Mouse (Mus musculus) layer of hippocampus, postnatal 25 days (tissue): ENCODE measurements at regions not wholly inside any gene's neighbourhood (a gene's known extent, or its start where the extent isn't known, plus 50 kb on each side); places are given as distances from the start of the nearest gene placed in this dataset.

Experiments
- DNase-seq, 2 experiments: peaks; one replicate each; pipeline ENCODE4 v3.0.0; 2022; ENCODE audit warnings: mixed read lengths in 2 of 2, low spot score in 1 of 2; ENCODE audit errors: extremely low spot score in 1 of 2

GRCm38 (mm10) chr5:54252038-54252437 lies 253.7 kb downstream of the Stim2 start:
- DNase-seq: no peak

DNA sequence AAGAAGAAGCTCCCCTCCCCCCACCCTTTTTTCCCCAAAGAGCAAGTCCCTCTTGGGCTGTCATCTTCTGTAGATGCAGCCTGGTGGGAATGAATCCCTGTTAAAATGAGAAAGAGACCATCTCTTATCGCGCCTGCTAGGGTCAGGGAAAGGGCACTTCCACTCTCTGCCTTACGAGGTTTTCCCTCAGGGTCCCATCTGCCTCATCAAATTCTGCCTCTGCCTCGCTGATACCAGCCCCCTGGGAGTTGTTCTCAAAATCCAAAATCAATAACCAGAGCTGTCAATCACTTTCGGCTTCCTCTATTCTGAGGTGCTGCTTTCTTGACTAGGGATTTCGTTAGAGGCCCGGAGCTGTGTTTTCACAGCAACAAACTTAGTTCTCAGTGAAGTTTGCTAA lies 255.7 kb downstream of the Stim2 start:
- DNase-seq: no peak

GRCm38 (mm10) chr5:54258087-54258733 lies 259.9 kb downstream of the Stim2 start:
- DNase-seq: peak in 1 of 2 experiments; percentile 40

GRCm38 (mm10) chr5:54264867-54265434 lies 266.7 kb downstream of the Stim2 start:
- DNase-seq: no peak

GRCm38 (mm10) chr5:54267905-54268590 lies 269.7 kb downstream of the Stim2 start:
- DNase-seq: no peak

GRCm38 (mm10) chr5:54279357-54279756 lies 281.1 kb downstream of the Stim2 start:
- DNase-seq: no peak

GRCm38 (mm10) chr5:54280670-54281069 lies 282.4 kb downstream of the Stim2 start:
- DNase-seq: no peak

GRCm38 (mm10) chr5:54281121-54281520 lies 282.8 kb downstream of the Stim2 start:
- DNase-seq: no peak

- no peak for DNase-seq
Observed at GRCm38 (mm10) chr5:54290372-54291080, 292.2 kb downstream of the Stim2 start.

DNA sequence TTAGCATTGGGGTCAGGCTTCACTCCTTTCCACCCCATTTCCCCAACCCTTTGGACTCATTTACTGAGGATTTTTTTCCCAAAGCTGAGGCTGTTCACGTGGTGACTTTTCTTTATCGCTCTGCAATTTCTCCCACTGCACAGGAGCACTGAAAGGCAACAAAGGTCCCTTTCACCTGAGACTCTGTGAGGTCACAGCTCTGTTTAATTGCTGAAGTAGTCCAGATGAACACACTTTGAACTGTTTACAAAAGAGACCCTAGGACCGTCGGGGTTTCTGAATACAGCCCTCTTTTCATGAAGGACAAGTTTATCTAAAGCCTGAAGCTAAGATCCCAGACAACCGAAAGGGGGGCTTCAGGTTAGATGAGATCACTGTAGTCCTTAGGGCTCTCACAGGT lies 293.6 kb downstream of the Stim2 start:
- DNase-seq: no peak

DNA sequence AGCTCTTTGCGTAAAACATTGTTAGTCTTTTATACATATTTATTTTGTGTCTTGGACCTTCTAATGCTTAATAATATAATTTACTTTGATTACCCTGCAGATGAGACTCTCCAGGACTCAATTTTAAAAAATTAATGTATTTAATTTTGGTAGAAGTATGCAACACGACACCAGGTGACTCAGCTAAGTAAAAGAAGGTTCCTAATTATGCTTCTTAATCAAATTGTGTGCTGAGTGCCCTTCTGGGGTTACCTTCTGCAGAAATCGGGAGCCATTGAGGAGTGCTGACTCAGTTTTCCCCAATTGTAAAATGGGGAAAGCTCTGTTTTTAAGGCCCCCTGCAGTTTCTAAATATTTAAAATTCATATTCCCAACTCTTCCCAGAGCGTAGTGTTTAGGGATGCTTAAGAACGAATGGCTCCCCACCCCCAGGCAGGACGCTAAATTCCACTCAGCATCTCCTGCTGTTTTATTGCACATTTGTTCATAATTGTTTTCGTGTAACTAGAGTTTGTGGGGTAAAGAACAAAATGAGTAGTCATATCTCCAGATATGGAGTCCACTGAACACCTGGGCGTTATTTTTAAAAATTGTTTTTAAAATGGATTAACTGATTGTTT lies 315.5 kb downstream of the Stim2 start:
- no peak for DNase-seq

DNA sequence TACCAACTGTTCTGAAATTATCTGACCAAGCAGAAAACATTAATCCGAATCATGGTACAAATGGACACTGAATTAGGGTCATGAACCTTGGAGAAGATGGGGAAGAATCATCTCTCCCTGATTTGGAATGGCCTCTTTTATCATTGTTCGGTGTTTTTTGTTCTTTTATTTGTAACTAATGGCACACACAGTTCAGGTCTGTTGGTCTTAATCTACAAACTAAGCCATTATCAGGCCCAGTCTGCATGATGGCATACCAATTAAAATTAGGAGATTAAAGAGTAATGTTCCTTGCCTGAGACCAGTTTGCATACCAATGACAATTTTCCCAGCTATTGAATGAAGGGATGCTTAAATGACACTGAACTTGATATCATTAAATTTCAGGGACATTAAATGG lies 332.1 kb downstream of the Stim2 start:
- DNase-seq: no peak

- no peak for DNase-seq
Observed at GRCm38 (mm10) chr5:54342976-54343375, 344.7 kb downstream of the Stim2 start.

DNA sequence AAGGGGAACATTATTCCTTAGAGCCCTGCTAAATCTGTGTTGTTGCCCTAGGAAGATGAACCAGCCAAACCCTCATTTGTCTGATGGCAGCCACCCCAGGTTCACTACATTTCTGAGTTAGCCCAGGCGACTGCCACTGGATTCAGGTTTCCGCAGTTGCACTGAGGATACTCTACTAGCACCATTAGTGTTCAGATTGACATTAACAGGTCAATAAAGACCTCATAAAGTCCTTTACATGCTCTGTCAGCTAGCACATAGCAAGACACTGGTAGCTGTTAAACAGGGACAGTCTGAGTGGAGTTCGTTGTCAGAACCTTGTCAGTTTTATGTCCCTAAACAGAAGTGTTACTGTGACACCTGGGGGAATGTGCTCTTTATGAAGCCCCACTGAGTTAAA lies 345.1 kb downstream of the Stim2 start:
- no peak for DNase-seq

DNA sequence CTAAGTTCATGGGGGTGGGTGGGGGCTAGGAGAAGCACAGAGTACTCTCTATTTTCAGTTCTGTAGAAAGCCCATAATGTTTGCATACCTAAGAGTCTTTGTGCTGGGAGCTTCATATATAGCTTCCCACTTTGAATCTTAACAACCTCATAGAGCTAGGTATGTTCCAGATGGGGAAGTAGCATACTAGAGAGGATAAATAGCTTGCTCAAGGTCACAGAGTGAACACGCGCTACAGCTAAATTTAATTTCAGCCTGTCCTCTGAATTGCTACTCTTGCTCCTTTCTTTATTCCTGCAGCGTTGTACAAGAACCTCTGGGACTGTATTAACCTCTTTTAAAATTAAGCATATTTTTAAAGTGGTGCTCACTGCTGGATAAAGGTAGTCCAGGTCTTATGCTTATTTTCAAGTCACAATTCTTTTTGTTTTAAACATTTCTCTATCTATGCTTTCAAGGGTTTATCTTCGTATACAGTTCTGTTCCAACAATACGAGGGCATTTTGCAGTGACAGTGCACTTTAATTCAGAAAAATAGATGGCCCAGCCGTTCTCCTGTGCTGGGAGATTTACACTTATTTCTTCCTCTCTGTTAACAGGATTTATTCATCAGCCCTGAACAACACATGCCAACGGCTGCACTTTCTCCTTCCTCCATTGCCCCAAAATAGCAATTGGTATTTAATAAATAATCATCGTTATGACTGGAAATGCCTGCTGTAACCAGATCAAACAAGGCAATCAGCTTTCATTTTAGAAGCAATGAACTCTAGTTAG lies 350.7 kb downstream of the Stim2 start:
- no peak for DNase-seq

GRCm38 (mm10) chr5:54349775-54350332 lies 351.6 kb downstream of the Stim2 start:
- no peak for DNase-seq

- DNase-seq: no peak
Observed at GRCm38 (mm10) chr5:54356105-54356504, 357.8 kb downstream of the Stim2 start.

- DNase-seq: no peak
Observed at GRCm38 (mm10) chr5:54357501-54357900, 359.2 kb downstream of the Stim2 start.

DNA sequence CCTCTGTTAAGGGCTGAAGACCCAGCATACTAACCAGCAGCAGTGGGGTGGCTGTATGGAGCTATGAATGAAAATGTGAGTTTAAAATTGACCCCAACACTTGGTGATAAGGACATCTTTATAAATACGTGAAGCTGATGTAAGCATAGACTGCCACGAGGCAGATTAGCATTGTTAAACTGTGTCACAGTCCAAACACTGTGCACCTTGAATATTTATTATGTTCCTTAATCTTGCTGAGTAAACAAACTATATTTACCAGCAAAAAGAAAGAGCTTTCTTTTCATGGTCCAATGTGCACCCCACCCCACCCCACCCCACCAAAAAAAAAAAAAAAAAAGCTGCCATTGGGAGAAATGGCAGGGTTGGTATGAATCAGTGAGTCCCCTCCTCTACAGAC lies 359.9 kb downstream of the Stim2 start:
- DNase-seq: no peak
